Mouse (Mus musculus) limb, embryonic 12.5 days (tissue): ENCODE results near the gene Cercam. TPM values are rescaled to one million over a fixed set of nuclear protein-coding genes. Genes with fewer than 3 reads are reported as not detected.

ENCODE experiments used
- ATAC-seq: fragments of 200-750 bp; cut with Nextera tagmentation; 2 replicates; pipeline ENCODE4 v1.8.0; 2017; ENCODE audit warnings: low read depth, moderate TSS enrichment; ENCODE audit not compliant: insufficient number of reproducible peaks, insufficient read depth, low FRiP score, low TSS enrichment
- H3K27ac ChIP-seq: fragments of 300-500 bp; sonication (generic); 2 replicates; pipeline ENCODE4 v1.5.1; 2016; ENCODE audit warnings: mild to moderate bottlenecking, moderate library complexity
- H3K27me3 ChIP-seq: fragments of 300-500 bp; sonication (generic); 2 replicates; pipeline ENCODE4 v1.6.1; 2016; ENCODE audit warnings: mild to moderate bottlenecking, moderate library complexity
- H3K36me3 ChIP-seq: fragments of 300-500 bp; sonication (generic); 2 replicates; pipeline ENCODE4 v1.6.1; 2016; ENCODE audit warnings: mild to moderate bottlenecking, moderate library complexity
- H3K4me1 ChIP-seq: fragments of 300-500 bp; sonication (generic); replicated peaks from 2 replicates; pipeline ENCODE4 v1.6.1; 2016
- H3K4me2 ChIP-seq: fragments of 300-500 bp; sonication (generic); 2 replicates; pipeline ENCODE4 v1.6.1; 2016; ENCODE audit warnings: mild to moderate bottlenecking, moderate library complexity
- H3K4me3 ChIP-seq: fragments of 300-500 bp; sonication (generic); replicated peaks from 2 replicates; pipeline ENCODE4 v1.5.1; 2016; ENCODE audit warnings: mild to moderate bottlenecking
- H3K9ac ChIP-seq: fragments of 300-500 bp; sonication (generic); replicated peaks from 2 replicates; pipeline ENCODE4 v1.6.1; 2016; ENCODE audit warnings: mild to moderate bottlenecking, moderate library complexity
- H3K9me3 ChIP-seq: fragments of 300-500 bp; sonication (generic); 2 replicates; pipeline ENCODE4 v1.6.1; 2016; ENCODE audit warnings: mild to moderate bottlenecking, moderate library complexity
- WGBS: fragments of 180-500 bp; shearing (Covaris S2); methylation state at CpG from one replicate; pipeline ENCODE4 v1.1.7; 2016; 5-methylcytosine and 5-hydroxymethylcytosine counted together
- polyA plus RNA-seq: library from polyadenylated mRNA; unstranded; fragments of >200 nt; fragmentation: Nextera tagmentation; extraction: Ambion mirVana; gene quantifications from 2 replicates; pipeline ENCODE4 v1.2.1, GENCODE M21; 2016

The Cercam gene
- 15.1 and 18.3 TPM in 2 replicates for polyA plus RNA-seq

GRCm38 (mm10) chr2:29868949-29869645, at the start of gene Cercam:
Gene Cercam (plus strand): TSS chr2:29869164.
- no peaks in the 10 kb centered on the region for H3K27me3 ChIP-seq
- under 1% methylated on average over 44 of the region's 44 CpGs for WGBS

DNA sequence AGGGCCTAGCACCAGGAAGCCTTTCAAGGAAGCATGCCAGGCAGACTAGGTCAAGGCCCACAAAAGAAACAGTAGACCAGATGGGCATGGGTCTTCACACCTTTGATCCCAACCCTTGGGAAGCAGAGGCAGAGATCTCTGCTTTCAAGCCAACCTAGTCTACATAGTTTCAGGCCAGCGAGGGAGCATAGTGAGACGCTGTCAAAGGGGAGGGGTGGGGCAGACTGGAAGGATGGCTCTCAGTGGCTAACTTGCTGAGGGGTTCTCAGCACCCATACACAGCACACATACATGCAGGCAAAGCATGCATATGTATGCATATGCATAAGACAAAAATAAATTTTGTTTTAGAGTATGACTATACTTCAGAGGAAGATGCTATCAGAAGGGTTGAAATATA, 49.6 kb upstream of the Cercam start:
- WGBS: 5% methylated on average over 2 of the region's 2 CpGs
- Histone ChIP-seq H3K36me3 (peaks cover 27% of the 10 kb centered on the region), H3K9me3 (no peaks in the 10 kb centered on the region), H3K27me3 (no peaks in the 10 kb centered on the region), H3K9ac (no peak overlapping the region), H3K4me3 (no peak overlapping the region), H3K4me2 (peak overlapping the region; percentile 62; the same call in 1 of the 2 replicates), H3K4me1 (peaks cover 4% of the 10 kb centered on the region; the same call in 1 of the 2 replicates), H3K27ac (no peak overlapping the region)
- ATAC-seq: no peak

More at GRCm38 (mm10) chr2:29868949-29869645, at the start of gene Cercam:
- H3K4me3 ChIP-seq: peak within 1 kb of the TSS; percentile 57
- H3K27ac ChIP-seq: peak within 1 kb of the TSS; percentile 69; the same call in 1 of the 2 replicates
- H3K36me3 ChIP-seq: no peaks in the 10 kb centered on the region
- no peaks in the 10 kb centered on the region for H3K9me3 ChIP-seq
- H3K9ac ChIP-seq: peak within 1 kb of the TSS; percentile 71
- peak within 1 kb of the TSS; percentile 93 for H3K4me2 ChIP-seq
- ATAC-seq: peak; percentile 90
- peaks cover 15% of the 10 kb centered on the region for H3K4me1 ChIP-seq

DNA sequence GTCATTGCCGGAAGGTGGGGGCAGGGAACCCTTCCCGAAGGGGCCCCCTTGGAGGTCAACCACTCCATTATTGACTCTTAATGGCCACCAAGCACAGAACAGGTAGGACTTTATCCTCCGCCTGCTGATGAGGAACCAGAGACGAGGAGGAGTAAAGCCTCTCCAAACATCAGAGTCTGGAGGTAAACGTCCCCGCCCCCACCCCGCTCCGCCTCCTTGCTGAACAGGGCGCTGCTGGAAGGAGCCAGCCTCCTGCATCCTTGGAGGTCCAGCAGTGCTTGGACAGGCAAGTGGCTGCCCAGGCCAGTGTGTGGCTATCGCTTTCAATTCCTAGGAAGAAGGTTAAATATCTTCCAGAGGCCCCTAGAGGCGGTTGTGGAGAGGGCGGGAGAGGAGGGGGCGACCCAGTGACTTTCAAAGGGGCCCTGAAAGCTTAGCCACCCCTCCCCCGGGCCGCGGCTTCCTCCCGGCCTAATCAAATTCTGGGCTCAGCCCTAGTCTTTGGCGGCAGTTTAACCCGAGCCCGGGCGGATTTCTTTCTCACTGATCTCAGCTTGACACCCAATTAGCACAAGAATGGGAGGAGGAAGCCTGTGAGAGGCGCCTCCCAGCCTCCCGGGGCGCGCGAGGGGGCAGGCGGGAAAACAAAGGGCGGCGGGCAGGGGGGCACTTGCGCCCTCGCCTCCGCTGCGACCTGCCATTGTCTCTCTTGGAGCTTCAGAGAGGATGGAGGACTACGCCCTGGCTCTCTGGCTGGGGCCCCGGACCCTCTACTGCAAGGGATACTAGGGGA, 48.7 kb upstream of the Cercam start, which contains the start of gene Urm1:
TSS of gene Urm1 (plus strand) at position 51 of the 793 bp plus-strand sequence.
- Histone ChIP-seq H3K36me3 (peaks cover 18% of the 10 kb centered on the region), H3K9ac (peak within 1 kb of the TSS; percentile 64), H3K27ac (peak within 1 kb of the TSS; percentile 93), H3K4me2 (peak within 1 kb of the TSS; percentile 62), H3K9me3 (no peaks in the 10 kb centered on the region), H3K4me3 (peak within 1 kb of the TSS; percentile 46), H3K27me3 (no peaks in the 10 kb centered on the region), H3K4me1 (peaks cover 4% of the 10 kb centered on the region; the same call in 1 of the 2 replicates)
- WGBS: 1% methylated on average over 33 of the region's 35 CpGs
- peak; percentile 78 for ATAC-seq

DNA sequence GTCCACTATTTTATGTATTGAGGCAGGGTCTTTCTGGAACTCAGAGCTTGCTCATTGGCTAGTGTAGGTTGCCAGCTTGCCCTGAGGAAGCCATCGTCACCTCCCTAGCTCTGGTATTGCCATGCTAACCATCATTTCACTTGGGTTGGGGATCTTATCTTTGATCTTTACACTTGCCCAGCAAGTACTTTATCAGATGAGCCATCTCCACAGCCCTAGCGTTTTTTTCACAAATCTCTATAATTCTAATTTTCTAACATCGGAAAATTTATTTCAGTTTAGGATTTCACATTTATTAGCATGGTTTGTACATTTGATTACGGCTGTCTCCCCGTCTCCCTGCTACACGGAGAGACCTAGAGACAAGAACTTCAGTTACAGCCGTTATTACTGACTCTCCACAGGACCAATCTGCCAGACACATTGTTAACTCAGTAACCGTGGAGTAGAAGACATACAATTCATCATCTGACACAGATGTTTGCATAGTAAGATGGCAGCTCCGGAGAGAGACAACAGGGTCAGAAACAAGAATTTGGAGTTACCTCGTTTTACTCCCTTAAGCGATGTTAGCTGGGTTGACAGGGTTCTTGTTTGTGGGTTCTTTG, 42.5 kb upstream of the Cercam start:
- peaks cover 3% of the 10 kb centered on the region; the same call in 1 of the 2 replicates for H3K36me3 ChIP-seq
- H3K27ac ChIP-seq: peak overlapping the region; percentile 92
- ATAC-seq: no peak
- H3K4me3 ChIP-seq: peak overlapping the region; percentile 92
- H3K4me1 ChIP-seq: peaks cover 16% of the 10 kb centered on the region
- H3K4me2 ChIP-seq: peak overlapping the region; percentile 72
- H3K27me3 ChIP-seq: no peaks in the 10 kb centered on the region
- H3K9me3 ChIP-seq: no peaks in the 10 kb centered on the region
- 11% methylated on average over 11 of the region's 11 CpGs for WGBS
- peak overlapping the region; percentile 74 for H3K9ac ChIP-seq

- Histone ChIP-seq H3K9ac (peak overlapping the region; percentile 84), H3K9me3 (no peaks in the 10 kb centered on the region), H3K27ac (peak overlapping the region; percentile 92), H3K4me1 (peaks cover 16% of the 10 kb centered on the region), H3K4me2 (peak overlapping the region; percentile 95), H3K27me3 (no peaks in the 10 kb centered on the region), H3K4me3 (peak overlapping the region; percentile 92), H3K36me3 (peaks cover 3% of the 10 kb centered on the region; the same call in 1 of the 2 replicates)
- under 1% methylated on average over 48 of the region's 48 CpGs for WGBS
- ATAC-seq: peak; percentile 94
Observed at GRCm38 (mm10) chr2:29826926-29827708, 41.8 kb upstream of the Cercam start.

DNA sequence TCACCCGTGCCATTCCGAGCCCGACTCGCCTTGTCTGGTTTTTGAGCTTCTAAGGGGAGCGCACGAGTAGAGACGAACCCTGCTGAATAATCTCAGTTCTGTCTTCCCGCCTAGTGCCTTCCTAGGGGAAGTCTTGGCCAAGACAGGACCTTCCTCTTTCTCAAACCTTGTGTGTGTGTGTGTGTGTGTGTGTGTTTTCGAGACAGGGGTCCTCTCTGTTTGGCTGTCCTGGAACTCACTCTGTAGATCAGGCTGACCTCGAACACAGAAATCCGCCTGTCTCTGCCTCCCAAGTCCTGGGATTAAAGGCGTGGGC, 41.3 kb upstream of the Cercam start:
- Histone ChIP-seq H3K36me3 (peaks cover 6% of the 10 kb centered on the region), H3K27ac (no peak overlapping the region), H3K27me3 (no peaks in the 10 kb centered on the region), H3K9ac (peak overlapping the region; percentile 84), H3K4me3 (peak overlapping the region; percentile 92), H3K4me2 (peak overlapping the region; percentile 95), H3K4me1 (peaks cover 16% of the 10 kb centered on the region), H3K9me3 (no peaks in the 10 kb centered on the region)
- WGBS: 2% methylated on average over 12 of the region's 12 CpGs
- ATAC-seq: no peak

DNA sequence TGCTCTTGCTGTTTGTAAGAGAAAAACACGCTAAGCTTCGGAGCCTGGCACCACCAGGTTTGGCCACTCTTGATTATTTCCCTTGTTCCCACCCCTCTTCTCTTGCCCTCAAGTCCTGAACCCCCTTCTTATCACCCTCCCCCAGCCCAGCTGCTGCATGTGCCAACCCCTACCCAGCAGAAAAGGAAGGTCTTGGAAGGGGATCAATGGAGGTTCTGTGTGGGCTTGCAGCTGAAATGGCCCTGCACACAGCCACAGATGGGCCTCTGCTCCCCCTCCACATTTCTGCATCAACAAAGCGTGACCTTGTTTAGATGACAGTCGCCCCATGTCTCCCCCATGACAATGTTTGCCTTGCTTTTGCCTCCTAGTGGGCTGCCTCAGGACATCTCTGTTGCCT, 37.9 kb upstream of the Cercam start:
- Histone ChIP-seq H3K4me1 (peaks cover 14% of the 10 kb centered on the region), H3K9ac (no peak overlapping the region), H3K27ac (no peak overlapping the region), H3K4me2 (no peak overlapping the region), H3K27me3 (no peaks in the 10 kb centered on the region), H3K9me3 (no peaks in the 10 kb centered on the region), H3K4me3 (no peak overlapping the region), H3K36me3 (peaks cover 34% of the 10 kb centered on the region)
- WGBS: 88% methylated on average over 4 of the region's 4 CpGs
- no peak for ATAC-seq

- no peak overlapping the region for H3K4me3 ChIP-seq
- no peaks in the 10 kb centered on the region for H3K4me1 ChIP-seq
- H3K36me3 ChIP-seq: peaks cover 50% of the 10 kb centered on the region
- H3K9me3 ChIP-seq: no peaks in the 10 kb centered on the region
- 94% methylated on average over 5 of the region's 5 CpGs for WGBS
- no peak for ATAC-seq
- no peak overlapping the region for H3K4me2 ChIP-seq
- H3K9ac ChIP-seq: no peak overlapping the region
- no peak overlapping the region for H3K27ac ChIP-seq
- H3K27me3 ChIP-seq: no peaks in the 10 kb centered on the region
Observed at GRCm38 (mm10) chr2:29833796-29834195, 35.2 kb upstream of the Cercam start.

- Histone ChIP-seq H3K36me3 (peaks cover 64% of the 10 kb centered on the region), H3K4me2 (no peak overlapping the region), H3K9ac (peak overlapping the region; percentile 27; the same call in 1 of the 2 replicates), H3K27ac (no peak overlapping the region), H3K9me3 (no peaks in the 10 kb centered on the region), H3K27me3 (no peaks in the 10 kb centered on the region), H3K4me3 (no peak overlapping the region), H3K4me1 (no peaks in the 10 kb centered on the region)
- WGBS: 60% methylated on average over 2 of the region's 2 CpGs
- no peak for ATAC-seq
Observed at GRCm38 (mm10) chr2:29835391-29835899, 33.5 kb upstream of the Cercam start.

DNA sequence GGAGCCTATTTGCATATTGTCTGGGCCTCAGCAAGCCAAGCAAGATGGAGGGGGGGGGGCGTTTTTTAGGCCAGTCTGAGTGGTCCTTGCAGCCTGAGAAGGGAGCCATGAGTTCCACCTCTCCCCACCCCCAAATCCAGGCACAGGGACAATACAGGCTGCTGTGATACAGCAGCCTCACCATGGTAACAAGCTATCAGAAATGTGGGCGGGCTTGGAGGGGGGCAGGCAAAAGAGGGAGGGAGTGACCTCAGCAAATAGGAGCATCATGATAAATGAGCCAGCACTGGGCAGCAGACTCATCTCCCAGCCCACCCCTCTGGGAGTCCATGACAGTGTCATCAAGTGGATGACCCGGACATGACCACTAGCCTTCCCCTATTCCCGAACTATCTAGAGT, 29.5 kb upstream of the Cercam start:
- H3K27ac ChIP-seq: no peak overlapping the region
- H3K9ac ChIP-seq: no peak overlapping the region
- no peak for ATAC-seq
- no peak overlapping the region for H3K4me2 ChIP-seq
- H3K4me1 ChIP-seq: no peaks in the 10 kb centered on the region
- WGBS: 58% methylated on average over 4 of the region's 4 CpGs
- peaks cover 83% of the 10 kb centered on the region for H3K36me3 ChIP-seq
- H3K27me3 ChIP-seq: peaks cover 20% of the 10 kb centered on the region
- no peak overlapping the region for H3K4me3 ChIP-seq
- H3K9me3 ChIP-seq: no peaks in the 10 kb centered on the region
